Mouse (Mus musculus) cerebellum, adult 9-10 months (tissue): ENCODE results near the gene Cntn5.

Experiments used
- DNase-seq: peaks from one replicate; pipeline ENCODE4 v3.0.0; 2022

The Cntn5 gene

DNA sequence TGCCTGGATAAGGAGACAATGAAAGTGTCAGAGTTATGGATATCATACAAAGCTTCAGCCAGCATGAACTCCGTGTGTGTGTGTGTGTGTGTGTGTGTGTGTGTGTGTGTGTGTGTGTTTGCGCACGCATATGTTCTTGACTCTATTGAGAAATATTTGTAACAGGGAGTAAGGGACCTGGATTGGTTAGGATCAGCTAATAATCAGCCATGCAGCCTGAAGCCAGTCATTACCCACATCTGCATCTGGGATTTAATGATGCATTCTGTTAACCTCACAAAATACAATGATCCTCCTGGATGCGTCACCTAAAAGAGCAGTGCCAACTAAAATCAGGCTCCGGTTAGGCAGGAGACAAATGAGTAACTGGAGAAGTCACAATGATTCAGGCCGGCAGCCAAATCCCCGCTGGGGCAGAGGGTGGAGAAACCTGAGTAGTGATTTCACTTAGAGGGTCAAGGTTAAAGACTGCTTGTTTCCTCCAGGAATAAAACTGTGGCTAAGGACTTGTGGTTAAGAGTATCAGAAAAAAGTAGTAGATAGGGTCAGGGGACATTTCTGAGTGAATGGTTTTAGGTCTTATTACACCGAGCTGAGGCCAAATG is 1021.7 kb downstream of the Cntn5 start:
- no peak for DNase-seq

DNA sequence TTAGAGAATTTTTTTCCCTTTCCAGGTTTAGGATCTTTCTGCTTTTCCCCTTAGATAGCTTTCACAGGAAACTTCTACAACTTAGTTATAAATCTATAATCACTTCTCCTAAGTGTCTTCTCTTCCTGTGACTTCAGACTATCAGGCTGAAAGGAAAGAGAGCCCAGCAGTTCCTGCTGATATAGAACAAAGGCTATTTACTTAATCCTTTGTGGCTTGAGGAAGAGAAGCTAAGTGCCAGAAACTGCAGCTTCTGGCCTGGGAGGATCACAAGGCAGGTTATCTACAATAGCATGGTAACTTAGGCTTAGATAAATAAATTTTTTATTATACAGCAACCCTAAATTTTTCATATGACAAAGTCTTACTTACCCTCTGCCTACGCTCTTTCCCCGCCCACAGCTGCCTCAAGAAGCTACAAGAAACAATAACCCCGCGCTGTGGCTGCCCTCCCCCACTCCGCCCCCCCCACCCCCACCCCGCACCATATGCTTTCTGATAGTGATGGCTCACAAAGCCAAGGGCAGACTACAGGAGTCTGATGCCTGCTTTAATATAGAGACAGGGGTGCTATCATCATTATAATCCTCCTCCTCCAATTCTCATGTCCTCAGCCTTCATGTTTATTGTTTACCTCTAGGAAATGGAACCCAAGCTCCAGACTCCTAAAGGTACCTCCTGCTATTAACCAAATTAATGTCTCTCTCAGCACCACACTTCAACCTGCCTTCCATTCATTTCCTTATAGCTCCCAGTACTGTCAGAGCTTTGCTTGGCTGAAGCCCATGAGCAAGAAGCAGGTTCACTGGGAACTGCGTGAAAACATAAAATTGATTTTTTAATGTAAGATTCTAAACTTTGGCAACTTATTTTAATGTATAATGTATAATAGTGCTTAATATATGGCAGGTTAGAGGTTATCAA is 1032.2 kb downstream of the Cntn5 start:
- DNase-seq: no peak

DNA sequence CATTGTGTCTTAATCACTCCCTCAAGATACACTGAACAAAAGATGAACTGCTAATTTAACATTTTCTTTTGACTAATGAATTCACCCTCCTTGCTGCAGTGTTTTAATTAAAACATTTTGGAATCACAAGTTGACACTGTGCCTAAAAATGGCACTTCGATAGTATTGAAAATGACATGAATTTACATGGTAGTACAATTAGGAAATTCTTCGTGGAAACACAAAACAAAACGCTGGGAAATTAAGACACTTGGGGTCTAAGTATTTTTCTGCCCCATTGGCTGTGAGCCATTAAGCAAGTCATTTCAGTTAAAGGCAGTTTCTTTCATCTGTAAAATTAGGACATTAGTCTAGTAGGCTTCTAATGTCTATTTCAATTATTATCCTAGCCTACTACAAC is 1043.9 kb downstream of the Cntn5 start:
- DNase-seq: no peak

DNA sequence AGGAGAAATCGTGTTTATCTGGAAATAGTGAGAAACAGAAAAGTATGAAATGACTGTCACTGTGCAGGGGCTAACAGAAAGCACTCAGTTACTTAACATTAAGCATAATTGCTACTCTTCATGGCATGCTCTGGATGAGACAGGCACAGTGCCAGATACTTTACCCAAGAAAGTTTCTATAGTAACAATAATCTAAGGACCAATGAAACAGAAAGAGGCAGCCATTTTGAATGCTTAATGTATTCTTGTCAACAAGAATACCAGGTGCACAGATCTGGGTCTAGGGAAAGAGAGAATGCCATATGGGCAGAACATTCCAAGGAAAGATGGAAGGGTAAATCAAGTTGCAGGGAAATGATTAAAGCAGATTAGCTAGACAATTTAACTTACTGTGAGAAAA is 1045.3 kb downstream of the Cntn5 start:
- no peak for DNase-seq

DNA sequence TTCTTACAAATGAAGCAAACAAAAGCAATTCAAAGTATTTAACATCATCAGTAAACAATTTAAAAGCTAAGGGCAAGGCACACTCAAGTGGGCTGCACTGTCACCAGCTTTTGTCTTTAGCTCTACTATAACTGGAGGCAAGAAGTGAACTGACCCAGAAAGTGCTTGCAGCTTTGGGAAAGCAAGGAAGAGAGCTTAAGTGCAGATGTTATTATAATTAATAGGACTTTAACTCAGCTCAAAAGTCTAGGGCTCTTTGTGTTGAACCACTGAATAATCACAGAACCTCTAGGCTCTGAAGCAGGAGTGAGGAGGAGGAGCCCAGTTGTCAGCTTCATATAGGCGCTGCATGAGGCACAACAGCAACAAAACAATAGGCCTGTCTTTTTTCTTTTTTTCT is 1049.8 kb downstream of the Cntn5 start:
- no peak for DNase-seq

DNA sequence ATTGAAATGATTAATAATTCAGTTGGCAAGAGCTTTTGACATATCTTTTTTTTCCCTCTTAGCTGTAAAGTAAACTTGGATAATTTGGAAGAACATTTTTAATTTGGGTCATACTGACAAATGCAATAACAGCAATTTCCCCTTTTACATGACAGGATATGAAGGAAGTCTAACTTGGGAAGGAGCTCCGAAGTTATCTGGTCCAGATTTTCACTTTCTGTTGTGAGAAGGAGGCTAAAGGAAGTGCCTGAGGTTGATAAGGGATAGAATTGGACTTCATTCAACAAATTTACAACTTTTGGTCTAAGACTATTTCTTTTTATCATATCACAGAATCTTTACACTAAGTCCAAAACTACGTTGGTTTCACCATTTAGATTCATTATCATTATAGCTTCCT is 1074.3 kb downstream of the Cntn5 start:
- no peak for DNase-seq

DNA sequence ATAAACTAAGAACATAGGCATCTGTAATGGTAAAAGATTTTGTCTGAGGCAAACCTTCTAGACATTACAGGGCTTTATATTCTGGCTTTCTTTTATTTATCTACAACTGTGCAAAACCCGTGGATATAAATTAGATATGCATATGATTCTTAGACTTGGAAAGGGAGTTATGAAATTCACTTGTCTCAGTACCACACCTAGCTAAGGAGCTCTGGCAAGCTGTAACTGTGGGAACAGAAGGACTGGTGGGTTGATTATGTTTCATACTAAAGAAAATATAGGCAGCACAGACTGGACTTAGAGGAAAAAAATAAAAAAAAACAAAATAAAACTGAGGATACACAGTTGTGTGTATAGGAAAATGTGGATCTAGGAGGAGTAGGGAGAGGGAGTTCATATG is 1084.6 kb downstream of the Cntn5 start:
- DNase-seq: no peak

DNA sequence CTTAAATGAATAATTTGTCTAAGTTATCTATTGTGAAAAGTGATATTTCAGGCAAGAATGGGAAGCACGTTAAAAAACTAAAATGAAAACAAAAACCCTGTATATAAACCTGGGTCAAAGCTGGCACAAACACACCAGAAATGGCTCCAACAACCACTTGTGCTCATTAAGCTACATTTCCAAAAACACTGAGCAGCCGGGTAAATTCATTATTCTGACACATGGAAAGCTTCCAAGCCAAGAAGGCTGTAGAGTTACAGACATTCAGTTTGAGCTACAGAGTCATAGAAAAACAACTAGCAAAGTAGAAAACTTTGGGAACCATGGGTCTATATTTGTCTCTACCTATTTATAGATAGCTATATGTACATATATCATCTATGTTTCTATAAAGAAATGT is 1087.1 kb downstream of the Cntn5 start:
- DNase-seq: no peak

DNA sequence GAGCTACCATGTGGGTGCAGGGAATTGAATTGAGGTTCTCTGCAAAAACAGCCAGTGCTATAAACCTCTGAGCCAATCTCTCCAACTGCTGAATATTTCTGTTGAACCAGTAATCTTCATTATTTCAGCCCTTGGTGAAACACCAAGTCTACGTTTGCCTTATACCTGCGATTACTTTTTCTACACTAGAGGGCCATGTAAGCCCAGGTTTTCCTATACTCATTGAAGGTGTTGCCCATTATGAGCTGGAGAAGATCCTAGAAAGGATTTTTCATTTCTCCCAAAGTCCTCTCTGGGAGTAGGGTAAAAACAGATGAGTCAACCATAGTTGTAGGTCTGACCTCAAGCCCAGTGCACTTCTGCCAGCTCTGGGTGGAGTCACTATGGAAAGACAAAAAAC is 1105.0 kb downstream of the Cntn5 start:
- DNase-seq: no peak

DNA sequence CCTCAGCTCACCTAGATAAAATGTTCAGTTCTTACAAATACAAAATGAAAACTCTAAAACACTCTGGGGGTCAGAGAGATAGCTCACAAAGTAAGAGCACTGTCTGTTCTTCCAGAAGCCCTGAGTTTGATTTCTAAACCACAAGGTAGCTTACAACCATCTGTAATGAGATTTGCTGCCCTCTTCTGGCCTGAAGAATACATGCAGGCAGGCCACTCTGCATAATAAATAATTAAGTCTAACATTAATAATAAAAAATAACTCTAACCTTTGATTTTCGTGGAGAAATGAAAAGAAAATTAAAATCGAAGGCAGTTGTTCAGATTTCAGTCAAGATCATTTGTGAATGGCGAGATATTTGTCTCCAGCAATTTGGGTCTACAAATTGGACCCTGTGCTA is 1120.9 kb downstream of the Cntn5 start:
- no peak for DNase-seq

DNA sequence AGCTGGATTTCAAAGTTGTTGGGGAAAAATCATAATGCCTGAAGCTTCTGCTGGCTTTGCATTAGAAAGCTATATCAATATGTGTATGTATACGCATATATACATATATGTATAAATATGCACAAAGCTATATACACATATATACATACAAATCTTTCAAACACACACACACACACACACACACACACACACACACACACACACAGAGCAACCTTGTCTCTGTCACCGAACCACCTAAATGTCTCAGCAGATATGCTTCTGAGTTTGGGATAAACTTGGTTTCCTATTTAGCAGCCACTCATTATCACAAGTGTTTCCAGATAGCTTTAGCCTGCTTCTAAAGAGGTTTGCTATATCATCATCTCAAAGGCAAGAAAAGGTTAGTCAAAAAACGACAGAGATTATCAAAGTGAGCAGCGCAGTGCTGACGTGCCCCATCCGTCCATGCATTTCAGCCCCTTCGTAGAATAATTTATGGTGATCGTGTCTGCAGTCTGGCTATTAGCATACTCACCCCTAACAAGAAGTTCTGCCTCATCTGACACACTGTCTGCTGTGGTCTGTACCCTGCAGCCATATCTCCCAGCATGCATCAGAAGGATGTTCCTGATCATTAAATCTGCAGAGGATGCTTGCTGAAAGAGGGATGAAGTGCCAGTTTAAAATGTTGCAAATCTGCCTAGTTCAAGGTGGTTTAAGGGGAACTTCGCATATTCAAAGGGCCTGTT is 1123.3 kb downstream of the Cntn5 start:
- DNase-seq: no peak

DNA sequence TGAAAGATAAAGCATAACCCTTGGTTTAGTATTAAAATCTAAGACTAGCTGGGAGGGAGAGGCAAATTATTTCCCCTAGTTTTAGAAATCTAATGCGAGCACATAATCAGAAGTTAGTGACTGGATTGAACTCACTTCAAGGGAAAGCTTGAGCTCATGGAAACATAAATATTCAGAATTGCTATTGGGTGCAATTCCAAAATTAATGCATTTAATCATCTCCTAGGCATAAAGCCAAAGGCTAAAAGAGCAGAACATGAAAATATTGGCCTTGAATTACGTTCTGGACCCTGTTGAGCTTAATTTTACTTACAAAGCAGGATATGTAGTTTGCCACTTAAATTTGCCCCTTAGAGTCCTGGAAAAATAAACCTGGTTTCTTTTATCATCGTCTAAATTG is 1124.9 kb downstream of the Cntn5 start:
- DNase-seq: no peak

DNA sequence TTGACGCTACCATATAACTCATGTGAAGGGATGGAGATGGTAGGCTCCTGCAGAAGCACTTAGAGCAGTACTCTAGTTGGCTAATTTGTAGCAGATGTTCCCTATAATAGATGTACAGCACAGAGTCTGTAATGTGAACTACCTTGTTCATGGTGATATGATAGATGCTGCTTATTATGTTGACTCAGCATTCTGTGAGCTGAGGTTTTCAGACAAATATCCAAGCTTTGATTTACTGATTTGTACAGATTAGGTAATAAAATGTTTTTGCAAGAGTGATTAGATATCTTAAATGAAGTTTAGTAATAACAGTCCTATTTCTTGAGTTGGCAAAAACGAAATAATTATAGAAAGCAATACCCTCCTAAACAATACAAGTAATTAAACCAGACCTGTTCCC is 1133.8 kb downstream of the Cntn5 start:
- DNase-seq: no peak

DNA sequence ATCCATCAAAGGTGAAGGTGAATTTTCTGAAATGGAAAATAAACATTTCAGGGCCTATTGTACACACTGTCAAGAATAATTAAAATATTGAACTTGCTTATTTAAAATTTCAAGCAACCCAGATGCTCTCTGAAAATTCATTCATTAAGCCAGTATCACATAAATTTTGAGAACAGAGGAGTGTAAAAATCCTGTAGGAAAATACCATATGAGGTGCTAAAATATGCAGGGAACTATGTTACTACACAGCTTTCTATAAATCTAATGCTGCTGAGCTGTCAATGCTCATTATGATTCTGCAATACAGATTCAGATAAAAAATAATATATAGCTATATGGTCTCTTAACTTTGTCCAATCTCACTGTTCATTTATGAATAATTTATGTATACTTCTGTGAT is 1134.9 kb downstream of the Cntn5 start:
- no peak for DNase-seq

DNA sequence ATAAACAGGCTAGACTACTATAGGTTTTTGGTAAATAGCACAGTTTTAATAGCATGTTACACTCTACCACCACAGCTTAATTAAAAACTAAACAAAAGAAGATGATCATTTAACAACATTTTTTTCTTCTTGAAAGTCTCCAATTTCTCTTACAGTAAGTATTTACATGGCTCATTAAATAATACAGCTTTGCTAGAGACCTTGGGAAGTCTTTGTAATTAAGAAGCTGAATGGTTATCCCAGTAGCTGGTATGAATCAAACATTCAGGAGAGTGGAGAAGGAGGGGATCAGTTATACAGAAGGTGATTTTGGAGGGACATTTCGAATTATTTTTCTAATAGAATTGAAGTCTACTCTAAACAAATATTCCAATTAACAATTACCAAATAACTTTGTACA is 1186.4 kb downstream of the Cntn5 start:
- DNase-seq: no peak

DNA sequence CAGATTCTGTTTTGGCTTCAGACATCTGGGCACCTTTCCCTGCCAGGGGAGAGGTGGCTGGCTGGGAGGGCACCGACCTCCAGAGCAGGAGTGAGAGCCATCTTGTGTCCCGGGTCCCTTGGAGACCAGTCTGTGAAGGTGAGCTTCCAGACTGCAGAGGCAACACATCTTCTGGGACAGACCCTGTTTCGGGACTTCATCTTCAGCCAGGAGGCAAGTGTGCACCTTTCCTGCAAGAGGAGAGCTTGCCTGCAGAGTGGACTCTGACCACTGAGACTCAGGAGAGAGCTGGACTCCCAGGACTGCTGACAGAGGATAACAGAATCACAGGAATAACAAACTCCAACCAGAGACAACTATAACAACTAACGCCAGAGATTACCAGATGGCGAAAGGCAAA is 1195.9 kb downstream of the Cntn5 start:
- no peak for DNase-seq

DNA sequence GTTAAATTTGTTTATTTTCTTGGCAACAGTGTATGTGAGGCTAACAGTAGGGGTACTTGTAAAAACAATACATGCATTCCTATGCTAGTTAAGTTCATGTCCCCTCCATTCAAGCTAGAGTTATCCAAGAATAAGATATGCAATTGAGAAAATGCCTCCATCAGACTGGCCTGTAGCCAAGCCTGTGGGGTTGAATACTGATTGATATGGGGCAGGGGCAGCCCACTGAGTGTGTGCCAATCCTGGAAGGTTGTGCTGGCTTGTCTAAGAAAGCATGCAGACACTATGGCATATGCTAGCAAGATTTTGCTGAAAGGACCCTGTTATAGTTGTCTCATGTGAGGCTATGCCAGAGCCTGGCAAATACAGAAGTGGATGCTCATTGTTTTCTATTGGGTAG is 1196.8 kb downstream of the Cntn5 start:
- DNase-seq: no peak

DNA sequence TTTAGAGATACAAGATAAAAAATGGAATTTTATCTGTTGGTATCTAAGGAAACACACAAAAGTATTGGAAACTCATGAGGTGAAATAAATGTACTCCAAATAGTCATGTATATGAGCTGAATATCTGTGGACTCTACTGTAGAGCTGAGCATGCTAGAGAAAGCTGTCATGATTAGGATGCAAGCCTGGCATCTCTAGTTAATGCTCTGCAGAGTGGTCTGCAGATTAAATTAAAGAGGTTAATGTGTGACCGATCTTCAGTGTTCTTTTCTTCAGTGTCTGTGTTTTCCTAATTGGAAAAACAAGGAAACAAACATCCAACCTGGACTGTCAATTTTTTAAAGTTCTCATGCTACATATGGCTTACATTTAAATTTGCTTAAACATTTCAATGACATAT is 1199.4 kb downstream of the Cntn5 start:
- DNase-seq: no peak

DNA sequence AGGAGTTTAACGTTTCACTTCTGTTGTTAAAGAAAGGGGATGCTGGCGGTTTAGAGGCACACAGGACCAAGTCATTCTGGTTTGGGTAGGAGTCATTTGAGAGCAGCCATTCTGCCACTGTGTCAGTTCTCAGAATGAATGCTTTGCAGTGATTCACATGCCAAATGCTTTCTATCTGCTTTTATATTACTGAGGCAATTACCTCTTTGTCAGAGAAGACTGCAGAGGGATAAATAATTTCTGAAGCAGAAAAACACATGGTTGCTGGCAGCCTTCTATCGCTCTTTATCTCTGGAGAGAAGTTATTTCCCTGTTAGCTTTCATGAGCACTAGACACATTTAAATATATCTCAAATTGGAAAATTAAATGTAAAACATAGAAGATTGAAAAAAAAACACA is 1207.9 kb downstream of the Cntn5 start:
- DNase-seq: no peak

DNA sequence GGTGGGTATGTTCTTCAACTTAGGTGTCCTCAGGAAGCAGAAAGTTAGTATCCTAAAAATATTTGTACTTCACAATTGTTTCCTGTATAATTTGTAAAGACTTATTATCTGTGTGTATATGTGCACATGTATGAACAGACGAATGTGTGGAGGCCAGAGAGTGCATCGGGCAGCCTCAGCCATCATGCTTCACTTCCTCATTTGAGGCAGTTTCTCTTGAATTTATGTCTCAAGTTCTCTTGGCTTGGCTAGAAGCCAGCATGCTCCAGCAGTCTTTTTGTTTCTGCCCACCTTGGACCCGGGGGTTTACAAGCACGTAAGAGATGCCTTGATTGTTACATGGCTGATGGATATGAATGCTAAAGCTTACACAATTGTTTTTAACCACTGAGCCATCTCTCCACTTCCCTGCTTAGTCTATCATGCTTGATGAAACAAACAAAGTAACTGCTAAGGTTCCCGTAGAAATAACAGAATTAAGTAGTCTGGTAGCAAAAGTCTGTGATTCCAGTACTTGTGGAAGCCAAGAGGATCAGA is 1222.2 kb downstream of the Cntn5 start:
- no peak for DNase-seq

DNA sequence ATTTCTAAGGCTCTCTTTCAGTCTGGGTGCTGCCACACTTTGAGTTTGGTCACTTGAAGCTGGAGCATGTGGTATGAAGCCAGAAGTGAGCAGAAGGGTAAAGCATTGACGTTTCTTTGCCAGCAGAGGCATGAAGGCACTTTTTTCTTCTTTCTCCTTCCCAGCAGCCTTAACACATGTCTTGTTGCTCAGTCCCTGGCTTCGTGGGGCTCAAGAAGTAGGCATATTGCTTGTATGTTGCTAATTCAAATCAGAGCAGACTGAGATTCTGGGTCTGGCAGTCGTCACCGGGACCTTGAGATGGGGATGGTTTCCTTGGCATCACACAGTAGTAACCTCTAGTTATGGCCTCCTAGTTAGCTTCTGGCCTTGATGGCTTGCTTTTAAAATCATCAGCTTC is 1228.5 kb downstream of the Cntn5 start:
- no peak for DNase-seq

DNA sequence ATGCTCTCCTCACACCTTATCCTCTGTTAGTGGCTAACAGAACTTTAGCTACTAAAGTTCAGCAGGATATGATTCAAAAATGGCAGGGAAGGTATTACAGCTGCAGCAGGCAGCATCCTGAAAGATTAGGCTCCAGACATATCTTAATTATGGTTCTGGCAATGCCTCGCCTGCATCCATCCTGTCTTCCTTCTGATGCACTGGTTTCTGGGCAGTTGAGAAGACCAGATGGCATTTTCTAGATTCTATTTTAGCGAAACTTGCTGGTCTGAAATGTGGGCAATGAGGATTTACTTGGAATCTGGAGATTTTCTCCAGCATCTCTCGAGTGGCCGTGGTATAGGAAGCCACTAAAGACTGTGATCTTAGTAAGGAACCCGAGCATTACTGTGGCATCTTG is 1230.0 kb downstream of the Cntn5 start:
- DNase-seq: no peak

DNA sequence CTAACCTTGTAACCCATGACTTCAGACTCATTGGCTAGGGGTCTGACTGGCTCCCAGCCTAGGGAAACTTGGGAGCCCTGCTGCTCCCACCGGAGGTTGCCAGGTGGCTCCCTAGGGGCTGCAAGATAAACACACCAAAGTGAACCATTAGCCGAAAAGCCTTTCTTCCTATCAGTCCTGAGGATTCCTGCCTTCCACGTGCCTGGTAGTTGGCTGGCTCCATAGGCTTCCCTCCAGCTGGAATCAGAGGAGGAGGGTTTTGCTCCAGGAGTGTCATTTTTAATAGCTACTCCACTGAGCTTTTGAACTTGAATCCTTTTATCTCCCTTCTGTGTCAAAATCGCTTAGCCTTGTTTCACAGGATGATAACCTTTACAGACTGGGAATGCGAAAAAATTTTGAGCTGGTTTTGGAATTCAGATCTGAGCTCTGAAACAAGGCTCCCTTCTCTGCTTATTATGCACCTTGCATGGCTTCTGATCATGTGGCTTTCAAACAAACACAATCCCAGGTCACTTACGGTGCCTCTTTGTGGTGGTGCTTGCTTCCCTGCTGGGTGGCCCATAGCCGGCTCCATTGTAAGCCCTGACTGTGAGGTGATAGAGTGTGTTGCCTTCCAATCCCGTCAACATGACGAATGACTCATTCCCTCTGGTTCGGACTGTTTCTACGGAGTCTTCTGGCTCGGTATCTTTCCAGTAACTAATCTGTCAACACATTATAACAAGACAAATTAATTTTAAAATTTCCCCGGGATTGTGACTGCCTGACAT is 1231.1 kb downstream of the Cntn5 start:
- DNase-seq: no peak
